Mouse (Mus musculus): Measurements from ENCODE around the gene Dhfr.

- no peak for TF ChIP-seq CTCF (IDR thresholded peaks at IDR 0.05; ENCODE audit: borderline replicate concordance, extremely low read depth, insufficient read depth, insufficient read length)
- TF ChIP-seq POLR2A (IDR thresholded peaks at IDR 0.05; ENCODE audit: borderline replicate concordance, extremely low read depth, insufficient read depth, insufficient read length, poor library complexity, severe bottlenecking) = no peak
Observed at GRCm38 (mm10) chr13:92402063-92402462, 47.5 kb downstream of the Dhfr start.
